Mouse (Mus musculus) ES-Bruce4 (cell line): ENCODE measurements around the gene Mak. TPM values are rescaled to one million over a fixed set of nuclear protein-coding genes. Genes with fewer than 3 reads are reported as not detected.
A peak's percentile ranks its signal among the peaks of the same experiment; 100 is the strongest.

ENCODE experiments used
- H3K27ac ChIP-seq: 2 replicates; pipeline ENCODE4 v1.5.1; 2012; ENCODE audit warnings: low read length, inconsistent platforms; ENCODE audit not compliant: insufficient read depth
- H3K27me3 ChIP-seq: 2 replicates; pipeline ENCODE4 v1.6.1; 2012; ENCODE audit warnings: mild to moderate bottlenecking, low read length, inconsistent platforms; ENCODE audit not compliant: control insufficient read depth, poor library complexity, insufficient read depth, severe bottlenecking
- H3K36me3 ChIP-seq: 2 replicates; pipeline ENCODE4 v1.6.1; 2012; ENCODE audit warnings: inconsistent platforms, mild to moderate bottlenecking, low read length, moderate library complexity; ENCODE audit not compliant: control insufficient read depth, poor library complexity, insufficient read depth, severe bottlenecking
- H3K4me1 ChIP-seq: one replicate; pipeline ENCODE4 v1.8.1; 2011; ENCODE audit warnings: low read length; ENCODE audit not compliant: control insufficient read depth, insufficient read depth
- H3K4me3 ChIP-seq: 2 replicates; pipeline ENCODE4 v1.5.1; 2011; ENCODE audit warnings: low read depth, mild to moderate bottlenecking, low read length
- H3K9ac ChIP-seq: 2 replicates; pipeline ENCODE4 v1.6.1; 2012; ENCODE audit warnings: low read depth, mild to moderate bottlenecking, inconsistent platforms; ENCODE audit not compliant: poor library complexity, severe bottlenecking
- H3K9me3 ChIP-seq: replicated peaks from 2 replicates; pipeline ENCODE4 v1.6.1; 2012; ENCODE audit warnings: mild to moderate bottlenecking, low read length, inconsistent platforms; ENCODE audit not compliant: control insufficient read depth, poor library complexity, insufficient read depth, severe bottlenecking
- CTCF ChIP-seq: IDR thresholded peaks from one replicate; pipeline ENCODE4 v1.8.1; 2011; ENCODE audit warnings: low read depth, low read length
- EP300 ChIP-seq: IDR thresholded peaks from 2 replicates; pipeline ENCODE4 v1.6.1; 2011; ENCODE audit warnings: low read depth, low read length; ENCODE audit not compliant: insufficient read depth
- POLR2A ChIP-seq: IDR thresholded peaks from one replicate; pipeline ENCODE4 v1.8.1; 2011; ENCODE audit warnings: low read length; ENCODE audit not compliant: insufficient read depth
- polyA plus RNA-seq: library from polyadenylated mRNA; stranded (reverse); fragments of >200 nt; gene quantifications from 2 replicates; pipeline ENCODE4 v1.2.4, GENCODE M21; 2011; ENCODE audit warnings: low read depth; ENCODE audit not compliant: missing spikeins, insufficient read depth, insufficient read length

Mak gene
- polyA plus RNA-seq = 2.4 and 3.5 TPM in 2 replicates

DNA sequence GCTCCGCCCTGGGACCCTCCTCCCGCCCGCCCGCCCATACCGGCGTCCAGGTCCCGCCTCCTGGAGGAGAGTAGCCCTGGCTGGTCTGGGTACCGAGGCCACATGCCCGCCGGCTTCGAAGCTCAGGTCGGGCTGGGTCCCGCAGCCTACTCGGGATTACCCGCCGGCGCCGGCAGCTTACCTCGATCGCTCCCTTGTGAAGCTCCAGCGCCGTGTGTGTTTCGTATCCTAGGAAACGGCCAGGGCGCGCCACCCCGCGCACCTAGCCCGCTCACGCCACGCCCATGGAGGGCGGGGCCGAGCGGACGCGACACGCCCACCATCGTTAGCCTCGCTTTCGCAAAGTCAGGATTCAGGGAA lies at the start of gene Mak:
Mak (minus strand) TSS at position 286 of the 360 bp plus-strand sequence.
- H3K9me3 ChIP-seq = no peaks in the 10 kb centered on the region
- H3K27me3 ChIP-seq = no peaks in the 10 kb centered on the region
- H3K9ac ChIP-seq = peak within 1 kb of the TSS; percentile 66
- H3K4me3 ChIP-seq = peak within 1 kb of the TSS; percentile 63
- no peaks in the 10 kb centered on the region for H3K4me1 ChIP-seq
- TF ChIP-seq POLR2A (no peak), EP300 (no peak)
- H3K36me3 ChIP-seq = no peaks in the 10 kb centered on the region
- no peak within 1 kb of the TSS for H3K27ac ChIP-seq

DNA sequence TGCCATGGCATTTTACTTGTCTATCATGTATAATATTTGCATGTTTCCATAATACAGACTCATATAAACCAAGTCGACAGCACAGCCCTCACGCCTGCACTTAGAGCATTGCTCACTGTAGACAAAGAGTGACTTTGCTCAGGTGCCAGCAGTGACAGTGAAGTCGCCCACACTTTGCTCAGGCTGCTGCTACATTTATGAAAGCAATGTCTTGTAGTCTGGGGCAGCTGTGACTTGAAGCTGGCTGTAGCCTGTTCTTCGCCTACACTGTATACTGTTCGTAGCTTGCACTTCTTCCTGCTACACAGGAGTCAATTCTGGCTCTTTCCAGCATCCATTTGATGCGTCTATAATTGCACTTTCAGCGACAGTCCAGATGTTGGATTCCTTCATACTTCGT lies 49.6 kb upstream of the Mak start:
- H3K9me3 ChIP-seq = no peaks in the 10 kb centered on the region
- TF ChIP-seq CTCF (no peak), POLR2A (no peak), EP300 (no peak)
- no peaks in the 10 kb centered on the region for H3K36me3 ChIP-seq
- no peaks in the 10 kb centered on the region for H3K4me1 ChIP-seq
- H3K27ac ChIP-seq = no peak overlapping the region
- no peak overlapping the region for H3K4me3 ChIP-seq
- H3K27me3 ChIP-seq = no peaks in the 10 kb centered on the region
- no peak overlapping the region for H3K9ac ChIP-seq

DNA sequence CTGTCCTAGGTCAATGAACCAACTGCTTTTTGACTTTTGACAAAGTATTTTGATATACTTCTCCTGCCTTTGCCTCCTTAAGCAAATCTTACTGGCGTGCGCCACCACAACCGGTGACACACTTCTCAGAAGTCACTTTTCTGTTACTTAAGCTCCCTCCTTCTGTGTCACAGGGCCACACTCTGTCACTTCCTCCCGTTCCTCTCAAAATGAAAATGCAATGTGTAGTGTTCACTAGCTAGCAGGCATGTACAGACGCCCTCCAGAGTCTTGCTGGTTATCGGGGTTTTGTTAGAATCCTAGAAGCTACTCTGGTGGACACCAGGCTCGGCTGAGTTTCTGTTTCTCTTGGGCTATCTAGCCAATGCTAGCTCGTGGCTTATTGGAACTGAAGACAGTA lies 48.8 kb upstream of the Mak start:
- Histone ChIP-seq H3K27ac (no peak overlapping the region), H3K4me3 (no peak overlapping the region), H3K27me3 (no peaks in the 10 kb centered on the region), H3K36me3 (no peaks in the 10 kb centered on the region), H3K9ac (no peak overlapping the region), H3K9me3 (no peaks in the 10 kb centered on the region), H3K4me1 (no peaks in the 10 kb centered on the region)
- TF ChIP-seq POLR2A = no peak
- TF ChIP-seq CTCF = no peak
- TF ChIP-seq EP300 = no peak

DNA sequence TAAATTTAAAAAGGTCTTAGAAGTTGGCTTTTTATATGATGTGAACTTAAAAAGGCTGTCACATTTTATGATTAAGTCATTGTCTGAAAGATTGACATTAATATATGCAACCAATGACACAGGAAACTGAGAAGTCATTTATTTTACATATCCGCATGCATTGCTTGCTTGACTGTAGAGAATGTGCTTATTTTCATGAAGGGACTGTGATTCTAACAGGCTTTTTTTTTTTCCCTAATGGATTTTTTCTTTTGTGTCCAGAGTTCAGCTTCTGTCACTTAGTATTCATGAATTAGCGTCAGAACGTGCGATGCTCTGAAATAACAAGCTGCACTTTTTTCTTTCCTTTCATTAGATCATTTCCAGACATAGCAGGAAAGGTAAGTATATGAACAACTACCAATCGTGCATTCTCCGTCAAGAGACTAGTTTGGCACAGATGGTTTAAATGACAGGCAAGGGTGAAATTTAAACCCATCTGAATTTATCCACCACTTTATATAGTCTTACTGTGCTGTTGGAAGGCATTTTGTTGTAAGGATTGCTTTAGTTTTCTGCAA lies 44.2 kb upstream of the Mak start:
- no peak overlapping the region for H3K4me3 ChIP-seq
- H3K27me3 ChIP-seq = no peaks in the 10 kb centered on the region
- no peaks in the 10 kb centered on the region for H3K4me1 ChIP-seq
- no peaks in the 10 kb centered on the region for H3K36me3 ChIP-seq
- no peak overlapping the region for H3K27ac ChIP-seq
- H3K9me3 ChIP-seq = no peaks in the 10 kb centered on the region
- TF ChIP-seq EP300 = no peak
- no peak for TF ChIP-seq POLR2A
- TF ChIP-seq CTCF = no peak
- no peak overlapping the region for H3K9ac ChIP-seq

DNA sequence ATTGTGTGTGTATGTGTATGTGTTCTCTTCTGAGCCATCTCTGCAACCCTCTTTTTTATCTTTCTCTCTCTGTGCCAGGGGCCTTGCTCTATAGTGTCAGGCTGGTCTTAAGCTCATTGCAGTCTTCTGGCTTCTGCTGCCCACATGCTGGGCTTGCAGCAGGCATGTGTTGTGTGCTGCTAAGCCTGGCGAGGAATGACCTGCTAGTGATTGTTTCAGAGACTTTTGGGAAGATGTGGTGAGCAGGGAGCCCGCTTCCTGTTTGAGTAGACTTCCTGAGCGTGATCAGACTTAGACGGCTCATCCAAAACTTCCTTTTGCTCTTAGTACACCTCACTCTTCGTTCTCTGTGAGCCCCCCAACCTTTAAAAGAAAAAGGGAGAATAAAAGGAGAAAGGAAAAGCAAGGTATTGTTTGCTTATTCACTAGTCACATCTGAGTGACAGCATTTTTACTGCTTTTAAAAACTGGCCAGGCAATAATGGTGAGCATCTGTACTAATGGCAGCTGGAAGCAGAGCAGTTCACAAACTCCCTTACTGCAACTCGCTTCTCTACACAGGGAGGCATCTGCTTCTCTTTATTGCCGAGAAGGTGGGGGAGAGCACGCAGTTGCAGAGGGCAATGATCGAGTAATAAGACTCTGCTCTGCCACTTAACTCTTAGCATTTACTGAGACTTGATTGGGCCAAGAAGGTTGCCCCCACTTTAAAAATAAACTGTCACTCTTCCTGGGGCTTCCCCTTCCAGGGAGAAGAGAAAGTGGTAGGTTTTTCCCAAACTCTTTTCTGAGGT lies 39.8 kb upstream of the Mak start:
- H3K27ac ChIP-seq = no peak overlapping the region
- no peaks in the 10 kb centered on the region for H3K9me3 ChIP-seq
- no peaks in the 10 kb centered on the region for H3K36me3 ChIP-seq
- H3K27me3 ChIP-seq = no peaks in the 10 kb centered on the region
- H3K9ac ChIP-seq = no peak overlapping the region
- no peak for TF ChIP-seq EP300
- no peak for TF ChIP-seq POLR2A
- no peak for TF ChIP-seq CTCF
- H3K4me1 ChIP-seq = no peaks in the 10 kb centered on the region
- no peak overlapping the region for H3K4me3 ChIP-seq

DNA sequence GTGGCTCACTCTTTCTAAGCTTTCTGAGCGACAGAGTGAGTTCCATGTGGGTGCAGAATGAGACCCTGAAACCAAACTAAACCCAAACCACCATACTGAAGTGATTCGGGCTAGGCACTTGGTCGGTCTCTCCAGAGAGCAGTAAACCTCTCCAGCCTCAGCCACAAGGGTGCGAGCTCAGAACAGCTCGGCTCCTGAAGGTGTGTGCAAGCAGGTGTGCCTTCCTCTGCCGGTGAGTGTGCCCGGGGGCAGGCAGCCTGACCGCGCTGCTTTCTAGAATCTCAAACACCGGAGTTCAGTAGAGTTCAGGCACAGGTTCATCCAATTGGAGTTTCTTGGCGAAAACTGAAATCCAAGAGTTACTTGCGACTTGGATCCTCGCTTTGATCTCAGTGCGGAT lies 34.4 kb upstream of the Mak start, which contains the start of gene Sycp2l:
Sycp2l (plus strand) TSS at position 368 of the 400 bp plus-strand sequence.
- Histone ChIP-seq H3K4me1 (no peaks in the 10 kb centered on the region), H3K27ac (no peak within 1 kb of the TSS), H3K9me3 (no peaks in the 10 kb centered on the region), H3K36me3 (no peaks in the 10 kb centered on the region), H3K27me3 (no peaks in the 10 kb centered on the region), H3K9ac (no peak within 1 kb of the TSS), H3K4me3 (peak within 1 kb of the TSS; percentile 33)
- TF ChIP-seq POLR2A (no peak), EP300 (no peak), CTCF (peak; percentile 5)
